Mouse (Mus musculus): ENCODE measurements around the gene Rin1. TPM values are rescaled to one million over a fixed set of nuclear protein-coding genes. Genes with fewer than 3 reads are reported as not detected.

The Rin1 gene
- total and polyA plus RNA-seq, 3 experiments, result 0.13 to 0.89 (median 0.47) TPM

GRCm38 (mm10) chr19:5038709-5039156, 11.5 kb upstream of the Rin1 start, which contains the start of the genes B4gat1 and AC124502.3 (continued):
- no peak for TF ChIP-seq SMC3 (IDR thresholded peaks at IDR 0.05; ENCODE audit: low read depth, low read length)

- H3K79me2 ChIP-seq (replicated peaks; ENCODE audit: control insufficient read depth, extremely low read depth, insufficient read depth, poor library complexity, severe bottlenecking), result peaks cover 11% of the 10 kb centered on the region
- peak overlapping the region; percentile 75 for H3K4me2 ChIP-seq (ENCODE audit: insufficient read depth, low read depth, poor library complexity, severe bottlenecking)
- H3K4me3 ChIP-seq (replicated peaks in 1 of 3; ENCODE audit: low read depth in 2 of 3, low read length in 2 of 3, poor library complexity in 1 of 3), result peak overlapping the region; percentile 69 to 86 (median 79)
- H3K36me3 ChIP-seq (replicated peaks in 1 of 2; ENCODE audit: control insufficient read depth in 1 of 2, insufficient read depth in 1 of 2, low read length in 1 of 2), result peaks cover 3 to 18% of the 10 kb centered on the region in 2 experiments
- H3K27ac ChIP-seq (ENCODE audit: insufficient read depth, low read depth), result no peak overlapping the region
- TF ChIP-seq UBTF (IDR thresholded peaks at IDR 0.05; ENCODE audit: low read depth, low read length) (no peak), USF2 (conservative IDR thresholded peaks at IDR 0.05; ENCODE audit: low read depth, low read length) (no peak), IRF4 (IDR thresholded peaks at IDR 0.05; ENCODE audit: low read depth, low read length) (no peak), MXI1 (IDR thresholded peaks at IDR 0.05; ENCODE audit: low read depth, low read length) (no peak), ZC3H11A (IDR thresholded peaks at IDR 0.05; ENCODE audit: low read depth, low read length) (no peak), JUN (IDR thresholded peaks at IDR 0.05; ENCODE audit: insufficient read depth, low read depth, low read length) (no peak), MYC (IDR thresholded peaks at IDR 0.05; ENCODE audit: low read depth, low read length) (no peak), MAFK (IDR thresholded peaks at IDR 0.05; ENCODE audit: insufficient replicate concordance, low read length) (no peak)
- H3K9me3 ChIP-seq (replicated peaks; ENCODE audit: low read length), result no peaks in the 10 kb centered on the region
- H3K27me3 ChIP-seq (replicated peaks), result peaks cover 7% of the 10 kb centered on the region
- dilution Hi-C loops (cut with MboI; ENCODE audit: extremely low pct_ligation_motif_present, extremely low pct_unique_long_range_greater_than_20kb, low sequenced_read_pairs), result no loop called here
- DNase-seq (ENCODE audit: extremely low read depth), result no peak
- peaks cover 12 to 40% of the 10 kb centered on the region in 2 experiments for H3K4me1 ChIP-seq (ENCODE audit: control insufficient read depth in 1 of 2, insufficient read depth in 2 of 2)
- in situ Hi-C loops (cut with MboI; ENCODE audit: low pct_ligation_motif_present, low pct_unique_long_range_greater_than_20kb, low sequenced_read_pairs), result loop anchor here (5.0 kb wide), 1 partner anchor 48 kb away; the partner anchor contains the start of genes Tmem151a and Yif1a
- peak overlapping the region; percentile 41 for H3K9ac ChIP-seq (ENCODE audit: insufficient read depth, low read depth)
Observed at GRCm38 (mm10) chr19:5039301-5040114, 10.8 kb upstream of the Rin1 start.

- dilution Hi-C loops (cut with MboI; ENCODE audit: extremely low pct_ligation_motif_present, extremely low pct_unique_long_range_greater_than_20kb, low sequenced_read_pairs), result no loop called here
- TF ChIP-seq TBP (conservative IDR thresholded peaks at IDR 0.05; ENCODE audit: low read depth, low read length) (0 out of 2 replicates have a peak, but pooled peaks have one; percentile 36), MEF2A (IDR thresholded peaks at IDR 0.05; ENCODE audit: borderline replicate concordance, low read depth, low read length) (no peak; the same call in none of the 2 replicates), ZNF384 (IDR thresholded peaks at IDR 0.05; ENCODE audit: low read depth, low read length) (no peak), E2F4 (IDR thresholded peaks at IDR 0.05; ENCODE audit: insufficient replicate concordance, low read depth, low read length) (no peak), USF2 (conservative IDR thresholded peaks at IDR 0.05; ENCODE audit: low read depth, low read length) (no peak), TCF12 (IDR thresholded peaks at IDR 0.05; ENCODE audit: low read depth, low read length) (peak; percentile 47), USF1 (IDR thresholded peaks at IDR 0.05; ENCODE audit: low read depth, low read length) (no peak), EP300 (IDR thresholded peaks at IDR 0.05; ENCODE audit: low read length) (no peak), ZKSCAN1 (IDR thresholded peaks at IDR 0.05; ENCODE audit: borderline replicate concordance, low read depth, low read length) (no peak), CHD2 (IDR thresholded peaks at IDR 0.05; ENCODE audit: low read length) (no peak), HCFC1 (IDR thresholded peaks at IDR 0.05; ENCODE audit: low read depth, low read length) (peak; percentile 94), BHLHE40 (IDR thresholded peaks at IDR 0.05; ENCODE audit: low read depth, low read length) (no peak), MAFK (IDR thresholded peaks at IDR 0.05; ENCODE audit: insufficient replicate concordance, low read length) (no peak), ZMIZ1 (IDR thresholded peaks at IDR 0.05; ENCODE audit: low read depth, low read length) (no peak), POLR2A (IDR thresholded peaks at IDR 0.05; ENCODE audit: low read depth, low read length) (peak; percentile 69), GABPA (IDR thresholded peaks at IDR 0.05; ENCODE audit: insufficient replicate concordance, low read depth, low read length) (no peak; the same call in 1 of the 2 replicates), SIN3A (IDR thresholded peaks at IDR 0.05; ENCODE audit: low read length) (peak; percentile 98), CTCF (conservative IDR thresholded peaks at IDR 0.05 in 1 of 2, IDR thresholded peaks at IDR 0.05 in 1 of 2; ENCODE audit: low read depth in 2 of 2, low read length in 2 of 2) (no peak), MYC (IDR thresholded peaks at IDR 0.05; ENCODE audit: low read depth, low read length) (no peak), RCOR1 (conservative IDR thresholded peaks at IDR 0.05; ENCODE audit: low read depth, low read length) (no peak), NELFE (IDR thresholded peaks at IDR 0.05; ENCODE audit: low read depth, low read length) (peak; percentile 49; the same call in 1 of the 2 replicates)
Observed at GRCm38 (mm10) chr19:5040862-5041523, 9.3 kb upstream of the Rin1 start, which contains the start of gene Brms1. Gene Brms1 (plus strand): TSS chr19:5041354.

More at GRCm38 (mm10) chr19:5040862-5041523, 9.3 kb upstream of the Rin1 start, which contains the start of gene Brms1:
- Histone ChIP-seq H3K9ac (ENCODE audit: insufficient read depth, low read depth) (peak within 1 kb of the TSS; percentile 73), H3K36me3 (replicated peaks in 1 of 2; ENCODE audit: control insufficient read depth in 1 of 2, insufficient read depth in 1 of 2, low read length in 1 of 2) (peaks cover 9 to 30% of the 10 kb centered on the region in 2 experiments), H3K27ac (ENCODE audit: insufficient read depth, low read depth) (peak within 1 kb of the TSS; percentile 18), H3K4me1 (ENCODE audit: control insufficient read depth in 1 of 2, insufficient read depth in 2 of 2) (peaks cover 12 to 40% of the 10 kb centered on the region in 2 experiments), H3K9me3 (replicated peaks; ENCODE audit: low read length) (no peaks in the 10 kb centered on the region), H3K27me3 (replicated peaks) (peaks cover 3% of the 10 kb centered on the region), H3K79me2 (replicated peaks; ENCODE audit: control insufficient read depth, extremely low read depth, insufficient read depth, poor library complexity, severe bottlenecking) (peaks cover 11% of the 10 kb centered on the region), H3K4me3 (replicated peaks in 1 of 3; ENCODE audit: low read depth in 2 of 3, low read length in 2 of 3, poor library complexity in 1 of 3) (peak within 1 kb of the TSS; percentile 72 to 95 (median 93)), H3K4me2 (ENCODE audit: insufficient read depth, low read depth, poor library complexity, severe bottlenecking) (peak within 1 kb of the TSS; percentile 89)
- DNase-seq (ENCODE audit: extremely low read depth), result peak; percentile 94
- in situ Hi-C loops (cut with MboI; ENCODE audit: low pct_ligation_motif_present, low pct_unique_long_range_greater_than_20kb, low sequenced_read_pairs), result loop anchor here (5.0 kb wide), 1 partner anchor 46 kb away; the partner anchor contains the start of genes Tmem151a and Yif1a

Measured in CH12.LX (cell line).